Mouse (Mus musculus) heart, embryonic 11.5 days (tissue): ENCODE data around the gene Dmap1. TPM values are rescaled to one million over a fixed set of nuclear protein-coding genes. Genes with fewer than 3 reads are reported as not detected.

ENCODE experiments used
- ATAC-seq: fragments of 200-750 bp; cut with Nextera tagmentation; replicated peaks from 2 replicates; pipeline ENCODE4 v1.8.0; 2017; ENCODE audit warnings: moderate library complexity; ENCODE audit not compliant: insufficient number of reproducible peaks, low FRiP score, low TSS enrichment
- H3K27ac ChIP-seq: fragments of 300-500 bp; sonication (generic); 2 replicates; pipeline ENCODE4 v1.5.1; 2014; ENCODE audit warnings: mild to moderate bottlenecking, low read depth, low read length
- H3K27me3 ChIP-seq: fragments of 300-500 bp; sonication (generic); 2 replicates; pipeline ENCODE4 v1.6.1; 2014; ENCODE audit warnings: mild to moderate bottlenecking, low read length, mixed read lengths; ENCODE audit not compliant: control insufficient read depth, insufficient read depth
- H3K36me3 ChIP-seq: fragments of 300-500 bp; sonication (generic); 2 replicates; pipeline ENCODE4 v1.6.1; 2014; ENCODE audit warnings: mild to moderate bottlenecking, low read length, moderate library complexity, mixed read lengths; ENCODE audit not compliant: control insufficient read depth, insufficient read depth
- H3K4me1 ChIP-seq: fragments of 300-500 bp; sonication (generic); 2 replicates; pipeline ENCODE4 v1.6.1; 2014; ENCODE audit warnings: low read length; ENCODE audit not compliant: control insufficient read depth, insufficient read depth
- H3K4me2 ChIP-seq: fragments of 300-500 bp; sonication (generic); 2 replicates; pipeline ENCODE4 v1.6.1; 2014; ENCODE audit warnings: mild to moderate bottlenecking, moderate library complexity
- H3K4me3 ChIP-seq: fragments of 300-500 bp; sonication (generic); 2 replicates; pipeline ENCODE4 v1.5.1; 2014; ENCODE audit warnings: low read depth, low read length
- H3K9ac ChIP-seq: fragments of 300-500 bp; sonication (generic); 2 replicates; pipeline ENCODE4 v1.6.1; 2014; ENCODE audit warnings: mild to moderate bottlenecking, low read depth, low read length, moderate library complexity
- H3K9me3 ChIP-seq: fragments of 300-500 bp; sonication (generic); replicated peaks from 2 replicates; pipeline ENCODE4 v1.6.1; 2016; ENCODE audit warnings: low read length; ENCODE audit not compliant: control insufficient read depth
- WGBS: fragments of 180-500 bp; shearing (Covaris S2); extraction: QIAGEN DNeasy Blood & Tissue Kit; methylation state at CpG from one replicate; pipeline ENCODE4 v1.1.7; 2014; ENCODE audit not compliant: insufficient replicate concordance; 5-methylcytosine and 5-hydroxymethylcytosine counted together
- polyA plus RNA-seq: library from polyadenylated mRNA; unstranded; fragments of >200 nt; fragmentation: Nextera tagmentation; extraction: Ambion mirVana; gene quantifications from 2 replicates; pipeline ENCODE4 v1.2.1, GENCODE M21; 2014

The Dmap1 gene
- polyA plus RNA-seq, 1 experiment from 2014 or later = 53.0 TPM

DNA sequence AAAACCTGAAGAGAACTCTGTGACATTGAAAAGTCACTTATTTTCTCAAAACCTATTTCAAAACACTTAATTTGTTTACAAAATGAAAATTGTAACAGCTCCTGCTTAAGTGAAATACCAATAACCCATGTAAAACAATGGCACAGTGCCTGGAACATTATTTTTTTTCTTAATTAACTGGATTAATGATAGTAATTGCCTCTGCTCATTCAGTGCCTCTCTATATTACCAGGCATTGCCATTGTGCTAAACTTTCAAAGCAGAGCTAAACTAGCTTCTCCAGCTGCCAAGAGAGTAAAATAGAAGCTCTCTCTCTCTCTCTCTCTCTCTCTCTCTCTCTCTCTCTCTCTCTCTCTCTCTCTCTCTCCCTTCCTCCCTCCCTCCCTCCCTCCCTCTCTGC lies 390 bp upstream of the Dmap1 start:
- Histone ChIP-seq H3K9ac (peak overlapping the region; percentile 94; the same call in 1 of the 2 replicates), H3K9me3 (no peaks in the 10 kb centered on the region), H3K4me3 (peak overlapping the region; percentile 90), H3K27ac (no peak overlapping the region), H3K4me1 (peaks cover 4% of the 10 kb centered on the region; the same call in 1 of the 2 replicates), H3K4me2 (peak overlapping the region; percentile 88), H3K36me3 (peaks cover 4% of the 10 kb centered on the region), H3K27me3 (no peaks in the 10 kb centered on the region)
- ATAC-seq = no peak

DNA sequence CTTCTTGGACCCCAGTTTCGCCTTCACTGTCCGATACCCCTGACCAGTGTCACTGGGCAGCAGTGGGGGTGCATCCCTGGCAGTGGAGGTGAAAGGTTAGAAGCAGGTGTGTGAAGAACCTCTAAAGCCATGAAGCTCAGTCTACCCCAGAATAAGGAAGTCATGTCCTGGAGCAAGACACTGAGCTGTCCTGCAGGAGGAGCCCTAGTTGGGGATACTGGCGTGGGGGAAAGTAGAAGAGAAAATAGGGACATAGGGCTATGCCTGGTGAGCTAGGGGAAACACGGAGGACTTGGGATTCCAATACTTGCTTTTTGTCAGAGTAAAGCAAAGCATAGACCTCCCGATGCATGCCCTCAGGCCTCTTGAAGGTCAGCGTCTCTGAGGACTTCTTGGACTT lies 1.1 kb downstream of the Dmap1 start:
- Histone ChIP-seq H3K4me2 (peak overlapping the region; percentile 88), H3K27ac (no peak overlapping the region), H3K9ac (no peak overlapping the region), H3K27me3 (no peaks in the 10 kb centered on the region), H3K9me3 (no peaks in the 10 kb centered on the region), H3K4me3 (peak overlapping the region; percentile 90), H3K36me3 (peaks cover 14% of the 10 kb centered on the region), H3K4me1 (peaks cover 4% of the 10 kb centered on the region; the same call in 1 of the 2 replicates)
- ATAC-seq = no peak
- WGBS = 76% methylated on average over 6 of the region's 6 CpGs

- H3K36me3 ChIP-seq = peaks cover 31% of the 10 kb centered on the region
- WGBS = 24% methylated on average over 3 of the region's 3 CpGs
- no peak overlapping the region for H3K4me2 ChIP-seq
- no peak overlapping the region for H3K9ac ChIP-seq
- peaks cover 4% of the 10 kb centered on the region; the same call in 1 of the 2 replicates for H3K4me1 ChIP-seq
- H3K9me3 ChIP-seq = no peaks in the 10 kb centered on the region
- no peak for ATAC-seq
- H3K27ac ChIP-seq = no peak overlapping the region
- no peak overlapping the region for H3K4me3 ChIP-seq
- H3K27me3 ChIP-seq = no peaks in the 10 kb centered on the region
Measured at GRCm38 (mm10) chr4:117676903-117677302, 5.2 kb downstream of the Dmap1 start.

GRCm38 (mm10) chr4:117673901-117674300 lies 8.2 kb downstream of the Dmap1 start:
- H3K36me3 ChIP-seq = peaks cover 31% of the 10 kb centered on the region
- H3K27me3 ChIP-seq = no peaks in the 10 kb centered on the region
- no peaks in the 10 kb centered on the region for H3K9me3 ChIP-seq
- no peaks in the 10 kb centered on the region for H3K4me1 ChIP-seq
- no peak overlapping the region for H3K4me2 ChIP-seq
- no peak overlapping the region for H3K9ac ChIP-seq
- H3K27ac ChIP-seq = no peak overlapping the region
- no peak overlapping the region for H3K4me3 ChIP-seq
- WGBS = 75% methylated on average over 3 of the region's 3 CpGs
- peak; percentile 33 for ATAC-seq

- H3K4me3 ChIP-seq = no peak overlapping the region
- 0 out of 2 replicates have a peak, but pooled peaks have one; percentile 25 for ATAC-seq
- peaks cover 24% of the 10 kb centered on the region for H3K36me3 ChIP-seq
- no peaks in the 10 kb centered on the region for H3K27me3 ChIP-seq
- no peak overlapping the region for H3K27ac ChIP-seq
- no peak overlapping the region for H3K4me2 ChIP-seq
- 68% methylated on average over 9 of the region's 9 CpGs for WGBS
- no peaks in the 10 kb centered on the region for H3K4me1 ChIP-seq
- H3K9me3 ChIP-seq = no peaks in the 10 kb centered on the region
- no peak overlapping the region for H3K9ac ChIP-seq
Measured at GRCm38 (mm10) chr4:117672042-117672441, 10.0 kb downstream of the Dmap1 start.

GRCm38 (mm10) chr4:117669874-117670273 lies 12.2 kb downstream of the Dmap1 start:
- H3K27ac ChIP-seq = no peak overlapping the region
- H3K4me1 ChIP-seq = no peaks in the 10 kb centered on the region
- H3K36me3 ChIP-seq = peaks cover 10% of the 10 kb centered on the region; the same call in 1 of the 2 replicates
- H3K9me3 ChIP-seq = no peaks in the 10 kb centered on the region
- H3K27me3 ChIP-seq = no peaks in the 10 kb centered on the region
- 78% methylated on average over 7 of the region's 7 CpGs for WGBS
- no peak overlapping the region for H3K9ac ChIP-seq
- ATAC-seq = no peak
- H3K4me3 ChIP-seq = no peak overlapping the region
- H3K4me2 ChIP-seq = no peak overlapping the region

- Histone ChIP-seq H3K36me3 (no peaks in the 10 kb centered on the region; the same call in 1 of the 2 replicates), H3K4me3 (no peak overlapping the region), H3K27me3 (no peaks in the 10 kb centered on the region), H3K9me3 (no peaks in the 10 kb centered on the region), H3K4me1 (no peaks in the 10 kb centered on the region), H3K9ac (no peak overlapping the region), H3K27ac (no peak overlapping the region), H3K4me2 (no peak overlapping the region)
- 83% methylated on average over 8 of the region's 8 CpGs for WGBS
- no peak for ATAC-seq
Measured at GRCm38 (mm10) chr4:117666054-117666453, 16.0 kb downstream of the Dmap1 start.

DNA sequence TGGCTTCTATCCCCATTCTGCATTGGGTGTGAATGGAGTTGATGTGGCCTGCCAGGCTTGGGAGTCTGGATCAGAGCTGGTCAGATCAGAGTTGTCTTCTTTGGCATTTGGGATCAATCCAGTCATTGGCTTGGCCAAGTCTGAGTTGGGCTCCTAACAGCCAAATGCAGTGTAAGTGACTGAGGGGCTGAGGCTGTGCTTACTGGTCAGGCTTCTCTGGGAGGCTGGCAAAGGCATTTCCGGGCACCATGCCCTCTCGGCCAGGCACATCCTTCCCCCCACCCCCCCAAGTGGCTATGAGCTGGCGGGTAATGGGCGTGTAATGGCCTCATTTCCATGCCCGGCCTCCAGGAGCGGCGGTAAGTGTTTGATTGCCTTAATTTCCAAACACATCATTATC lies 16.5 kb downstream of the Dmap1 start:
- no peak for ATAC-seq
- H3K36me3 ChIP-seq = no peaks in the 10 kb centered on the region; the same call in 1 of the 2 replicates
- H3K9me3 ChIP-seq = no peaks in the 10 kb centered on the region
- H3K4me3 ChIP-seq = no peak overlapping the region
- H3K4me2 ChIP-seq = no peak overlapping the region
- H3K27ac ChIP-seq = no peak overlapping the region
- 89% methylated on average over 7 of the region's 7 CpGs for WGBS
- no peak overlapping the region for H3K9ac ChIP-seq
- no peaks in the 10 kb centered on the region for H3K4me1 ChIP-seq
- H3K27me3 ChIP-seq = no peaks in the 10 kb centered on the region

- H3K4me1 ChIP-seq = no peaks in the 10 kb centered on the region
- no peak for ATAC-seq
- no peaks in the 10 kb centered on the region for H3K27me3 ChIP-seq
- no peak overlapping the region for H3K4me3 ChIP-seq
- 87% methylated on average over 10 of the region's 10 CpGs for WGBS
- H3K4me2 ChIP-seq = no peak overlapping the region
- H3K27ac ChIP-seq = no peak overlapping the region
- H3K9ac ChIP-seq = no peak overlapping the region
- H3K36me3 ChIP-seq = no peaks in the 10 kb centered on the region; the same call in 1 of the 2 replicates
- H3K9me3 ChIP-seq = no peaks in the 10 kb centered on the region
Measured at GRCm38 (mm10) chr4:117664411-117665137, 17.5 kb downstream of the Dmap1 start.
